Mouse (Mus musculus) lung, embryonic 16.5 days (tissue): ENCODE data around the gene Ckap4. TPM values are rescaled to one million over a fixed set of nuclear protein-coding genes. Genes with fewer than 3 reads are reported as not detected.

ENCODE experiments used
- ATAC-seq: fragments of 200-750 bp; cut with Nextera tagmentation; 2 replicates; pipeline ENCODE4 v1.8.0; 2017; ENCODE audit warnings: low read depth, mild to moderate bottlenecking, moderate library complexity
- H3K27ac ChIP-seq: fragments of 300-500 bp; sonication (generic); 2 replicates; pipeline ENCODE4 v1.5.1; 2014; ENCODE audit warnings: mild to moderate bottlenecking, control low read depth, low read length
- H3K27me3 ChIP-seq: fragments of 300-500 bp; sonication (generic); 2 replicates; pipeline ENCODE4 v1.6.1; 2014; ENCODE audit warnings: low read depth, low read length, mixed read lengths; ENCODE audit not compliant: control insufficient read depth, insufficient read depth
- H3K36me3 ChIP-seq: fragments of 300-500 bp; sonication (generic); 2 replicates; pipeline ENCODE4 v1.6.1; 2014; ENCODE audit warnings: low read length; ENCODE audit not compliant: control insufficient read depth, insufficient read depth
- H3K4me1 ChIP-seq: fragments of 300-500 bp; sonication (generic); replicated peaks from 2 replicates; pipeline ENCODE4 v1.6.1; 2014; ENCODE audit warnings: low read length, mixed read lengths; ENCODE audit not compliant: control insufficient read depth, insufficient read depth
- H3K4me2 ChIP-seq: fragments of 300-500 bp; sonication (generic); 2 replicates; pipeline ENCODE4 v1.6.1; 2014; ENCODE audit warnings: low read depth, low read length, control low read depth
- H3K4me3 ChIP-seq: fragments of 300-500 bp; sonication (generic); 2 replicates; pipeline ENCODE4 v1.5.1; 2014; ENCODE audit warnings: mild to moderate bottlenecking, low read length, control low read depth
- H3K9ac ChIP-seq: fragments of 300-500 bp; sonication (generic); 2 replicates; pipeline ENCODE4 v1.6.1; 2014; ENCODE audit warnings: low read length, control low read depth
- H3K9me3 ChIP-seq: fragments of 300-500 bp; sonication (generic); 2 replicates; pipeline ENCODE4 v1.6.1; 2016; ENCODE audit warnings: low read length; ENCODE audit not compliant: control insufficient read depth
- WGBS: fragments of 180-500 bp; shearing (Covaris S2); extraction: QIAGEN DNeasy Blood & Tissue Kit; methylation state at CpG from one replicate; pipeline ENCODE4 v1.1.7; 2014; 5-methylcytosine and 5-hydroxymethylcytosine counted together
- polyA plus RNA-seq: library from polyadenylated mRNA; unstranded; fragments of >200 nt; fragmentation: Nextera tagmentation; extraction: Ambion mirVana; gene quantifications from 2 replicates; pipeline ENCODE4 v1.2.1, GENCODE M21; 2015

Ckap4 gene
- polyA plus RNA-seq, 1 experiment from 2014 or later, result 88.0 TPM

DNA sequence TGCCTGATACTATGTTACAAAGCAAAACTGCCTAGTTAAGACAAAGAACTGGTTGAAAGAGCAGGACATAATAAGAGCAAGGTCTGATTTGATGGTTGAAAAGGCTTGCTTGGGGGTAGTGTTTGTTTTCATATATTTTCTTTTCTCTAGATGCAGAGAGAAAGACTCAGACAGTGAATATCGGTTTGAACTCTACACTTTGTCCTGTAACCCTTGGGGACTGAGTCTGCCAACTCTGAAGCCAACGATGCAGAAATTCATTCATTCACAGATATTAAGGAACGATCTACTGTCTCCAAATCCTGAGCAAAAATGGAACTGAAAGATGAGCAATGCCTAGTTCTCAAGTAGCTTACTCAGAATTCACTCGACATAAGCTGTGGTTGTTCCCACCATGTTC, 53.7 kb downstream of the Ckap4 start:
- Histone ChIP-seq H3K4me2 (no peak overlapping the region), H3K27me3 (no peaks in the 10 kb centered on the region), H3K9ac (no peak overlapping the region), H3K9me3 (no peaks in the 10 kb centered on the region), H3K27ac (peak overlapping the region; percentile 83), H3K36me3 (no peaks in the 10 kb centered on the region), H3K4me3 (no peak overlapping the region), H3K4me1 (peaks cover 6% of the 10 kb centered on the region; the same call in 1 of the 2 replicates)
- ATAC-seq, result no peak
- WGBS, result 80% methylated on average over 4 of the region's 4 CpGs

GRCm38 (mm10) chr10:84477613-84478076, 56.2 kb downstream of the Ckap4 start:
- no peaks in the 10 kb centered on the region for H3K36me3 ChIP-seq
- H3K4me1 ChIP-seq, result peaks cover 6% of the 10 kb centered on the region; the same call in 1 of the 2 replicates
- H3K27me3 ChIP-seq, result no peaks in the 10 kb centered on the region
- H3K9me3 ChIP-seq, result no peaks in the 10 kb centered on the region
- H3K4me3 ChIP-seq, result no peak overlapping the region
- no peak overlapping the region for H3K9ac ChIP-seq
- peak; percentile 19; the same call in 1 of the 2 replicates for ATAC-seq
- no peak overlapping the region for H3K27ac ChIP-seq
- WGBS, result 24% methylated on average over 3 of the region's 3 CpGs
- H3K4me2 ChIP-seq, result no peak overlapping the region

- H3K9me3 ChIP-seq, result no peaks in the 10 kb centered on the region
- no peak overlapping the region for H3K4me2 ChIP-seq
- H3K27me3 ChIP-seq, result no peaks in the 10 kb centered on the region
- peaks cover 6% of the 10 kb centered on the region; the same call in 1 of the 2 replicates for H3K4me1 ChIP-seq
- 49% methylated on average over 4 of the region's 4 CpGs for WGBS
- no peaks in the 10 kb centered on the region for H3K36me3 ChIP-seq
- H3K9ac ChIP-seq, result no peak overlapping the region
- ATAC-seq, result no peak
- no peak overlapping the region for H3K4me3 ChIP-seq
- no peak overlapping the region for H3K27ac ChIP-seq
Observed at GRCm38 (mm10) chr10:84477045-84477612, 56.7 kb downstream of the Ckap4 start.

Other genes with a start within 250 kb of the Ckap4 start
- 2.2 and 2.6 TPM in 2 replicates for gene Nuak1, start 93.5 kb downstream of the Ckap4 start, polyA plus RNA-seq
- gene Tcp11l2, start 42.6 kb upstream of the Ckap4 start, polyA plus RNA-seq, result 41.5 and 50.2 TPM in 2 replicates
- 13.7 and 15.3 TPM in 2 replicates for gene Polr3b, start 88.2 kb upstream of the Ckap4 start, polyA plus RNA-seq
- 0.06 TPM in 1 of 2 replicates, not detected in the other for gene Rfx4, start 222.0 kb upstream of the Ckap4 start, polyA plus RNA-seq